Mouse (Mus musculus) frontal cortex, postnatal 36 days (tissue): Measurements from ENCODE around the gene Commd7.
A peak's percentile ranks its signal among the peaks of the same experiment; 100 is the strongest.

ENCODE experiments used
- DNase-seq, 2 experiments: peaks; one replicate each; pipeline ENCODE4 v3.0.0; 2022; ENCODE audit warnings: low spot score in 2 of 2

The Commd7 gene

DNA sequence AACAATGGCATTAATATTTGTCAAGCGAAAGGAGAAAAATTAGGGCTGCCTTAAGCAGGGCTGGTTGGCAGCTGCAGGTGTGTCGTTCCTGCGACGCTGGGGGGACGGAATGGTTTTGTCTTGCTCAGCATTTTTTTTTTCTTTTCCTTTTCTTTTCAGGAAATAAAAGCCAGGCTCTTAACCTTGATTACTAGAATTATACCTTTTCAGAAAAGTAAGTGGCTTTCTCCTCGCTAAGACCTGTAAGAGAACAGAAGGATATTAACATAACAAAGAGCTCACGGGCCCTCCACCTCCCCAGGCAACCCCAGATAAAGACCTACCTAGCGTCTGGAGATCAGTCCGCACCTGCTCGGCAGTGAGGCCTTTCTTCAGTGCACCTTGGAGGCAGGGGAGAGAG lies 10.1 kb downstream of the Commd7 start:
- DNase-seq = no peak

DNA sequence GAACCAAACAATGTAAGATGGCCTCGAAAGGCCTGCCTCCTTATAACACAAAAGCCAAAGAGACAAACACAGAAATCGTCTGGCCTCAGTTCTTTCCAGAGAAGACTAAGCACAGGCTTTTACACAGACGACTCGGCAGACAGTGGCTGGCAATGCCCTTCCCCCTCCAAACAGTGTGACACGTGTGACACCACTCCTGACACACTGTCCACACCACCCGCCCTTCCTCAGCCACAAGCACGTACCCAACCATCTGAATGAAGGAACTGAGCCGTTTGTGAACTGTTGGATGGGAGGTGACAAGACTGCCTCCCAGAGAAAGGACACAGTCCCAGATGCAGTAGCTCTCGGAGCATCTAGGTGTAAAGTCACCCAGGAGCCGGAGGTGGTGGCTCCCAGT lies 13.7 kb downstream of the Commd7 start:
- no peak for DNase-seq

DNA sequence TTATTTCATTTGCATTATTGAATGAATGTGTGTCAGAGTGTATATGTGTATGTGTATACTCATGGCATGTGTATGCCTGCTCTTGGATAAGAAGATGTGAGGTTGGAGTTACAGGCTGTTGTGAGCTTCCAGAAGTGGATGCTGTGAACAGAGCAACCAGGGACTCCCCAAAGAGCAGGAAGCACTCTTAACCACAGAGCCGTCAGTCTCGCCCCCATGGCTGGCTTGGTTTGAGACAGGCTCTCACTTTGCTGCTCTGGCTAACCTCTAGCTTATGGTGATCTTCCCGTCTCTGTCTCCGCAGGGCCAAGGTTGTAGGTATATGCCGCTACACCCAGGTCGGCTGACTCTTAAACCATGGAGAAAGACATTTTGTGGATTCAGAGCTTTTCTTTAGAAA lies 14.1 kb downstream of the Commd7 start:
- DNase-seq = no peak

DNA sequence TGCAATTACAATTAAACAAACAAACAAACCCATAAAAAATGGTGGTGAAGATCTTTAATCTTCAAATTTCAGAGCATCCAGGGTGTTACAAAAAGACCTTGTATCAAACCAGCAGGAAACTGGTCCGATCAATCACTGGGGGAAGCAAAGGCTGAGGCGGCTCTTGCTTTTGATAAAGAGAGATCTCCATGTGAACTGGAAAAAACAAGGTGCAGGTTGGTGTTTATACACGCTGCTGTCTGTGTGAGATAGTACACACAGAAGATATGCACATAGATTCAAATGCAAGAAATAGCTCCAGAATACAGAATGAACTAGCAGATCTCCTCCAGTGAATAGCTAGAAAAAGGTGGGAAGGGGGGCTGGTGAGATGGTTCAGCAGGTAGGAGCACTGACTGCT lies 15.7 kb downstream of the Commd7 start:
- DNase-seq = no peak

DNA sequence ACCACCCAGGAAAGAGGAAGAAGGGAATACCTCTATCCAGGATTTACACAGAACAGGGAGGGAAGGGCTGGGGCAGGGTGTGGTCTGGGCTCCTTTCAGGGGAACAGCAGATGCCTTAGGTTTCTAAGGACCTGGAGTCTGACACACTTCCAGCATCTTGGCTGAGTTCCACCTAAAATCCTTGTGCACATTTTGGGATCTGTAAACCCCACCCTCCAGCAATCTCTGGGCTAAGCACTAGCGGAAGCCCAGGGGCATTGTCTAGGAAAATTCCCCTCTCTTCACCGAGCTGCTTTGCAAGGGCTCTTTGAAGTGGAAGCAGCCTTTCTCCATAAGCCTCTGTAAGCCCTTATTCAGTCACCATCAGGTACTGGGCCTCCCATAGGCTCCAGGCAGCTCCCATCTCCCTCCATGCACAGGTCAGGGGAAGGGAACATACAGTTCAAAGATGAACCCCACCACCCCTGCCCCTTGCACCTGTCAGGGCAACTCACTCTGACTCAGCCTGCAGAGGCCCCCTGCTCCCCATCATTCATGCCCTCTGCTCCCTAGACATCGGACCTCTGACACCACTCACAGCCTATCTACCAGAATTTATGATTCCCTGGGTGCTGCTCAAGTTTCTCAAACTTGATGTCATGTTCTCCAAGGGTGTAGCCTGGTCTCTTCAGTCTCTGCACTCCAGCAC lies 19.8 kb downstream of the Commd7 start:
- DNase-seq = no peak

DNA sequence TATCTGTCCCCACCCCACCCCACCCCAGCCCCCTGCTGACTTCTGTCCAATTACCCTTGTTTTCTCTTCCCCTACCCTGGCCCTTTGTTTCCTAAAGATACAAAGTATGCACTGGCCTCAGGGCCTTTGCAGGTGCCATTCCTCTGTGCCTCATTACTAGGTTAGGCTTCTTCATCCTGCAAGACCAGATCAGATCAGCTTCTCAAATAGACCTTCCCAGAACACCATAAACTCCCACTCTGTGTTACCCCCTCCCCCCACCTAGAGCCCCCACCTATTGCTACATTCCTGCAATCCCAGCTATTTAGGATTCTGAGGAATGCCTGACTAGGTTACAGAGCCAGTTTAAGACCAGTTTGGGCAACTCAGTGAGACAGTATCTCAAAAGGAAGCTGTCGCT lies 20.8 kb downstream of the Commd7 start:
- no peak for DNase-seq

DNA sequence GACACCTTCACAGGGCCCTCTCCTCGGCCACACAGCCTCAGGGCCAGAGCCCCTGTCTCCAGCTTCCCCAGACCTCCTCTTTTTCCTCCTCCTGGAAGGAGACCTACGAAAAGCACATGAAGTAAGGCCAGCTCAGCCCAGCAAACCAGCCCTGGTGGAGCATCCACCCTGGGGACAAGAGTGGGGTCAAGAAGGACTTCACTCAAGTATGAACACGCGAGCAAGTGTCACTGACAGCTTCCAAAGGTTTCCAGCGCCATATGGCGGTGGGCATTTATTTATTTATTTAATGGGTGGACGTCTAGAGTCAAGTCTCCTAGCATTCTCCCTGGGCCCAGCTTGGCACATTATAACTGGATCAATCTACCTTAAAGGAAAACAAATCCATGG lies 21.3 kb downstream of the Commd7 start:
- DNase-seq = no peak

DNA sequence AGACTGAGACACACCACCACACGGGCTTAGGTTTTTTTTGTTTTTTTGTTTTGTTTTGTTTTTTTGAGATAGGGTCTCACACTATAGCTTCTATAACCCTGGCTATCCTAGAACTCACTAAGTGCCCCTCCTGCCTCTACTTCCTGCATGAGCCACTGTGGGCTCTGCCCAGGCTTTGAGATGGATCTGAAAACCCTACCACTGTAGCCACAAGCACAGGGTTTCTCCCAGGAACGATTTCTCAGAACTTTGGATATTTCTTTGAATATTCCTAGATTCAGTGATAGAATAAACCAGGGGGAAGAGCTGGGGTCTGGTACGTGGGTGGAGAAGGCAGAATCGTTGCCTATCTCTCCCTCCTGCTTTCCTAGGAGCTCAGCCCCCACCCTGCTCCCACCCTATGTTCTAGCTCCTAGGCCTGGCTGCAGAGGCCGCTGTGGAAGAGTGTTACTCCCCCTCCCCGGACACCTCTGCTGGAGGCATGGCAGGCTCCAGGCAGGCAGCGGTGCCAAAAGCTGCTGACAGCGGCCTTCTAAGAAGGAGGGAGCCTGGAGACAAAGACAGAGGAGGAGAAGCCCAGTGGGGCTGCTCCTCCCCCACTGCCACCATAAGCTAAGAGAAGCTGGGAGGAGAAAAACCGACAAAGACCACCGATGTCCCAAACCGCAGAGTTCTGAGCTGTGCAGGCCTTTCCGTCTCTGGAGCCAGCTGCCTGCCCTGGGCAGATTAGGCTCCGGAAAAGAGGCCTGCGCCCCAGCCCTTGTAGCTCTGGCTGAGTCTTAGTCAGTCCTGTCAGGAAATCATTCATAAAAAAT lies 21.9 kb downstream of the Commd7 start:
- DNase-seq = peak; percentile 7 to 19

DNA sequence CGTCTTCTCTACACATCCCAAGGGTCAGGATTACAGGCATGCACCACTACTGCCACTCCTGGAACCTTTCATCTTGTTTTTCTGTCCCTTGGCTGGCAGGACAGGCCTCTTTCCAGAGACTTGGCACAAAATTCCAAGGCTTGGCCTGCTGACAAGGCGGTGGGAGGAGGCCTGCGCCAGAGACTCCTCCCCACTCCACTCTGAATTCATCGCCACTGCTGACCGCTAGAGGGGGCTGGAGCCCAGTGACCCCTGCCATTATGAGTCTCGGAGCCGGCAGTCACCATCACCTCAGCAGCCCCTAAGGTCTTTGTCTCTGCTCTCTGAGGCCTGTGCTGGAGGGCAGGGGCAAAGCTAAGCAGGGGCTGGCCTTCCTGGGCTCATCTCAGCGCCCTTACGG lies 23.0 kb downstream of the Commd7 start:
- DNase-seq = peak; percentile 84

DNA sequence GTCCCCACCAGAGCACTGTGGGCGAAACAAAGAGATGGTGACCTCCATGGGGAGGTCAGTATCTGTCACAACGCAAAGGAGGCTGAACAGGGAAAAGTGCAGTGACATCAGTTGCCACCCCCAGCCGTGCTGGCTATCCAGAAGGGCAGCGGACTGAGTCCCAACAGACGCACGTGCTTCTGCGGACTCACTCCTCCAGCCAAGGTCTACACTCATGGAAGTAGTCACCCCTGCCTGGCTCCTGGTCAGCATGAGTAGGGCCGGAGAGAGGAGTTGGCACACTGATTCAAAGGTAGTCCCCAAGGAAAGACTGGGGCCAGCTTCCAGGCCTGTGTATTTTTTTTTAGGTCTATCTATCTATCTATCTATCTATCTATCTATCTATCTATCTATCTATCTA lies 23.5 kb downstream of the Commd7 start:
- no peak for DNase-seq

DNA sequence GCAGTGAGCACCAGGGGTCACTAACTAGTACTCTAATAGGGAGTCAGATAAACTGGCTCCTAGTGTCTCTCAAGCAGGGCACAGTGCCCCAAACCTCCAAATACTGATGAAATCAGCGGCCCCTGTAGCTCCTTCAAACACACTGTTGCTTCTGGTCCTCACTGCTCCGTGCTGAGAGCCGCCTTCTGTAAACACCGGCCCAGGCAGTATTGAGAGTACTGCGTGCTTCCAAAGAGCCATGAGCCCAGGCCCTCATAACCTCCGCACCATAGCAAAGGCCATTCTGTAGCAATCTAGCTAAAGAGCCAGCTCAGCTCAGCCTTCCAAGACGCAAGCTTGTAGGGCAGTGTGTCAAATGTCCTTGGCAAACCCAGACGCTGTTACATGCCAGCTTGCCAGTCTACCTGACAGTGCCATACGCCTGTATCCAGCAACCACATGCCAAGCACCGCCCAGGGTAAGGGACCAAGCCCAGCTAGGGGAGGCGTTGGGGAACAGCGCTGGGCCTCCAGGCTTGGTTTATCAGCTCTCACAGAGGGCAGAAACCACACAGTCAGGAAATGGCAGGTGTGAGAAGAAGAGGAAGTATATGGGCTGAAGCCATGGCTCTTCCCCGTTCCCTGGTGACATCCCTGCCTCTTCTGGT lies 24.6 kb downstream of the Commd7 start:
- DNase-seq = peak in 1 of 2 experiments; percentile 22

DNA sequence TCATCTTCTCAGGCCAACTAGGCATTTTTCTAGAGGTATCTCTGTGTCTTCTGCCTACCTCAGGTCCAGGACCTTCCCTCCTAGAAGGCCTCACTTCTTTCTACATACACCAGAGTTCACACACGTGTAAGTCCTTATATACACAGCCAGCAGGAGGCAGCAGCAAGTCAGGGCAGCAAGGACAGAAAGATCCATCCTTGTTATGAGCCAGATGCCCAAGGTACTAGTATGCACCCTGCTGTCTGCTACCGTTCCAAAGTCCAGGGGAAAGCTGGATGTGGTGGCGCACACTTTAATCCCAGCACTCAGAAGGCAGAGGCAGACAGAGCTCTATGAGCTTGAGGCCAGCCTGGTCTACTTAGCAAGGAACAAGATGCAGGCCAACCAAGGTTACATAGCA lies 26.2 kb downstream of the Commd7 start:
- DNase-seq = no peak

DNA sequence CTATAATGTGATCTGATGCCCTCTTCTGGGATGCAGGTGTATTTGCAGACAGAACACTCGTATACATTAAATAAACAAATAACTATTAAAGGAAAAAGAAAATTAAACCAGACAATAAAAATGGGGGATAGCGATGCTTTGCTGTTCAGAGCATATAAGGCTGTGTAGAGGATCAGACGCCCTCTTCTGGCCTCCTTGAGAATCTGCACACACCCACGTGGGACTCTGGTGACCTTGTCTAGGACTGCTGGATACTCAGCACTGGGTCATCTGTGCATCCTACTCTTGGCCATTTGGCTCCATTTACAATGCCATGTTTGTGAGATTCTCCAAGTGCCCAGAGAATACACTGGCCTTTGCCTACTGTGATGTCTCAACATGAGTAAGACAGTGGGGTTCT lies 28.9 kb downstream of the Commd7 start:
- DNase-seq = no peak

DNA sequence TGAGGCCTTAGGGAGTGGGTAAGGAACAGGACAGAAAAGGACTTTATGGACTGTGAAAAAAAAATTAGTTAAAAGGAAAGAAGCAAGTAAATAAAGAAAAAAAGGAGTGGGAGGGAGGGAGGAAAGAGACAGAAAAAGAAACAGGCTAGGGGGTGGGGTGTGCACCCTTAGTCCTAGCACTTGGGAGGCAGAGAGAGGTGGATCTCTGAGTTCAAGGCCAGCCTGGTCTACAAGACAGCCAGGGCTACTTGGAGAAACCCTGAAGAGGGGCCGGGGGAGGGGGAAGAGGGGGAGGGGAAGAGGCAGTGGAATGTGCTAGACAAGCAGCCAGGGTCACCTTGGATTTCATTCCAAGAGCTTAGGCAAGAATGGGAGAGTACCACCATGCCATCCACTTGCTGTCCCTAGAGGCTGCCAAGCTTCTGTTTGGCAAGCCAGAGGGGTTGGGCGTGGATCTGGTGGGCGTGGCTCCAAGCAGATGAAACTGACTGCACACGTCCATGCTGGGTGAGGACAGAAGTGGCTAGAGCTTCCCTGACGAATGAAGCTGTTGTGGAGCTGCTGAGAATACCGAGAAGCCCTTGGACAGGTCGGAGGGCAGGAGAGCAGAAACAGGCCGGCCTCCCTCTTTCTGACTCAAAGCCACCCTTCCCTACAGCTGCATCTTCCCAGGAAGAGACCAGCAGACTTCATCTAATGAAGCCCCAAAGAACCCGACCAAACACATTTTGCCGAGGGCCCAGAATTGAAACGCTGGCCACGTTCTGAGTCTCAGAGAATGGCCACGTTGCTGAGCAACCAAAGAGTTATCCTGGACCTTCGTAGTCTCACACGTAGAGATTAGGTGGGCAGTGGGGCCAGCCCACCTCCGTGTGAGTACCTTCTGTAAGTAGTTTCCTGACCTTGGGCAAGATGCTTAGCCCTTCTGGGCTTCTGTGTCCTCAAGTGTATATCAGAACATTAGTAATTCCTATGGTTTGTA lies 31.6 kb downstream of the Commd7 start:
- DNase-seq = peak in 1 of 2 experiments; percentile 20

DNA sequence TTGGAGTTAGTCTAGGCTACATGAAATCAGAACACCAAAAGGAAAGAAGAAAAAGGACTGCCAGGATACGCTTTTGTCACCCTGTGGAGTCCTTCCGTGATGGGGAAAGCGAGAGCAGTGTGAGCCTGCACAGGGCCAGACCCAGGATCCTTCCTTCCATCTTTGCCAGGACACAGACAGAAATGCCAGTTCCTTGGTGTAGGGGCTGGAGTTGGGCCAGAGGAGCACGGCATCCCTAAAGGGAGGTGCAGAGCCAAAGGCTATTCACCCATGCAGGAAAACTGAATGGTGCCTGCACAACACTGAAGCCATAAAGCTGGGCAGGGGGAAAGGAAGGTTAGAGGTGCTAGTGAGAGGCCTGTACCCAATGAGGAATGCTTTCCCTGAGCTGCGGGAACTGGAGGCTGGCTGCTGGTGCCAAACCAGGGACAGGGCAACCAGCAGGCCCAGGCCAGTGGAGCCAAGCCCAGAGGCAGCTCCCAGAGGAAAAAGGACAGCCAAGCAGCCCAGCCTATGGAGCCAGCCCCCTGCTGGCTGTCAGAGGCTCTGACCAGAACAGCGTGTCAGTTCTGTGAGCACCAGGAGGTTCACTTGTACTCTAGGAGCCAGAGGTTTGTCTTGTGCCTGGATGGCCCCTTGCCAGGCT lies 32.4 kb downstream of the Commd7 start:
- DNase-seq = peak; percentile 19 to 21

DNA sequence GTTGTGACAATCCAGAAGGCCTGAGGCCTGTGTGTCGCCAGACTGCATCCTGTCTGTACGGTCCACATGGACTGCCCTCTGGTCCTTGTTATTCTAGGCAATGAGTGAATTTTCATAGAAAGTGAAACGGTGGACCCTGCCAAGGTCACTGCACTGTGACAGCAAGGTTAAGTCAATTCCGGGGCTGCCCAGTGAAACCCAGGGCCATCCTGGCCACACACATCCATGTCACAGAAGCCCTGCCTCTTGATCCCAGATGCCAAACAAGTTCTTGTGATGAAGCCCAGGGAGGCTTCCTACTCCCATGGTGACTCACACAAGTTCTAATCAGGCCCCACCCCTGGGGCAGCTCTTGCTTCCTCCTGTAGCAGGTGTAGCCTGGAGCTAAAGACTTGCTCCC lies 35.0 kb downstream of the Commd7 start:
- DNase-seq = no peak

DNA sequence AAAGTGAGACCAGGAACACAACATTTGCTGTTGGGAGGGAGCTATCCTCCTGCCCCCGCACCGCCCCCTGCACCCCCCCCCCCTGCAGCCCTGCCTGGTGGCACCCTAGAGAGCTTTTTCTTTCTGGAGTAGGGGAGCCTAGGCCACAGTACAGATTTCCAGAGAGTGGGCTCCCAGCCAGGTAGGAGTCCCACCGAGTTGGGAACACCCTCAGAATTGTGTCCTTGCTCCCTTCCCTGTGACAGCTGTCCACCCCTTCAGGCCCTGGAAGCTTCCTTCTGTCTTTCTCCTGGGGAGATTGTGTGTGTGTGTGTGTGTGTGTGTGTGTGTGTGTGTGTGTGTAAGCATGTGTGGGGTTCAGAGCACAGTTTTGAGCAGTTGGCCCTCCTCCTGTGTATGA lies 35.6 kb downstream of the Commd7 start:
- no peak for DNase-seq

DNA sequence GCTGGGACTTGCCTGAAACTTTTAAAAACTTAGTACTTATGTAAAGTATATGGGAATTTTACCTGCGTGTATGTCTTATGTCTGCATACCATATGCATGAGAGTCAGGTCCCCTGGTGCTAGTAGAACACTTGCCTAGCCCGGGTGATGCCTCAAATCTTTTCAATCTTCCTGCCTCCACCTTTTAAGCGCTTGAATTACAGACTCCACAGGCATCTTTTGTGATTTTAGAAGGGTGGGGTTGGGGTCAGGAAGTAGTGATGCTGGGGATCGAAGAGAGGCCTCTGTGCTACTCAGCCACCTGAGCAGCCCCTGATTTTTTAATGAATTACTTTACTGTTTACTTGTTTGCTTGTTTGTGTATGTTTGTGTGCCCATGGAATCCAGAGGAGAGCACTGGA lies 37.6 kb downstream of the Commd7 start:
- DNase-seq = no peak

DNA sequence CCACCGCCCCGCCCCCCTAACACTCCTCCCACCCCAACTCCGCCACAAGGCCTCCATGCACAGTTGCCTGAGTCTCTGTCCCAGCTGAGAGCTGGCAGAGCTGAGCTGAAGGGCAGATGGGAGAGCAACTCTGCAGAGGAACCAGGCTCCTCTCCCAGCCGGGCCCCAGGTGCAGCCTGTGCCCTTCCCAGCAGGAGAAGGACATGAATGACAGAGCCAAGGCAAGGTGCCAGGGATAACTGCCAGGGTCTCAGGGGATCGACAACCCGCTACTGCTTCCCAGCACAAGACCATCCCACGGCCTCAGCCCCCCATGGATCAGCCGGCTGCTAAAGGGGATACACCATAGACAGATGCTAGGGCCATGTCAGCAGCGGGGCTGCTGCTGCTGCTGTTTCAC lies 39.4 kb downstream of the Commd7 start:
- DNase-seq = no peak

DNA sequence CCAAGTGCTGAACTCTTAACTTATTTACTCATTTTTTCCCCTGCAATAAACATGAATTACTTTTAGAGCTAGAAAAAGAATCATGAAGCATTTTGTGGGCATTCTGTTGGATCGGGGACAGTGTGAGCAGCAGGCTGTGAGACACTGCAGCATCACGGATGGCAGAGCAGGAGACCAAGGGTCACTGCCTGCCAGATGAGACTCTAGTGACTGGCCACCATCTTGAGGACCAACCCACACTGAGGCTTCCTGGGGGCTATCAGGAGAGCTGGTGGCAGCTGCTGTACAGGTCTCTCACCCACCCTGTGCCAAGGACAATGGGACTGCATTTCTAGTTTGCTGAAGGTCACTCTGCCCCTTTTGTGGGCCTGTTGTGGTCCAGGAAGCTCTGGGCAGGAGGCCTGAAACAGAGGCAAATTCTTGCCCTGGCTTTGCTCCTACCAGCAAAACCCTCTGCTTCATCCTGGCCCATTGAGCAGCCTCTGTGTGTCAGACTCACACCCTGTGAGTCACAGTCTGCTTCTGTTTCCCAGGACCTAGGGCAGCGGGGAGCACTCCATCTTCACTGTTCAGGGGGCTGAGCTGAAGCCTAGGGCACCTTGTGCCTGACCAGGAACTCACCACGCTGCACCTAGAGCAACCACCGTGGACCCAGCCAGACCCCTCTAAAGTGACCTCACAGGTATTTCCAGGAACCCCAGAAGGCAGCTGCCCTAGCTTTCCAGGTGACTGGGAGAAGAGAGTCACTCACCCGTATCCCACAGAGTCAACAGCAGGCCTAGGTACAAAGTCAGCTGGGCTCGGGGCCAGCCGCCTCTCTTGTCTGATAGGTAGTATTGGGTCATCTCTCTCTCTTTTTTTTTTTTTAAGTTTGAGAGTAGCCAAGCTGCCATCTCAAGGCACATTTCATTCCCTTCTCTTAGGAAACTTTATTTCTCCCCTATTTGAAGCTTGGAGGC lies 40.2 kb downstream of the Commd7 start:
- DNase-seq = no peak
